Mouse (Mus musculus): Measurements from ENCODE around the gene Bcl9. TPM values are rescaled to one million over a fixed set of nuclear protein-coding genes. Genes with fewer than 3 reads are reported as not detected.

Bcl9 gene
- polyA plus RNA-seq (2015; fragmentation: Nextera tagmentation; extraction: Ambion mirVana), result 29.9 and 31.4 TPM in 2 replicates

DNA sequence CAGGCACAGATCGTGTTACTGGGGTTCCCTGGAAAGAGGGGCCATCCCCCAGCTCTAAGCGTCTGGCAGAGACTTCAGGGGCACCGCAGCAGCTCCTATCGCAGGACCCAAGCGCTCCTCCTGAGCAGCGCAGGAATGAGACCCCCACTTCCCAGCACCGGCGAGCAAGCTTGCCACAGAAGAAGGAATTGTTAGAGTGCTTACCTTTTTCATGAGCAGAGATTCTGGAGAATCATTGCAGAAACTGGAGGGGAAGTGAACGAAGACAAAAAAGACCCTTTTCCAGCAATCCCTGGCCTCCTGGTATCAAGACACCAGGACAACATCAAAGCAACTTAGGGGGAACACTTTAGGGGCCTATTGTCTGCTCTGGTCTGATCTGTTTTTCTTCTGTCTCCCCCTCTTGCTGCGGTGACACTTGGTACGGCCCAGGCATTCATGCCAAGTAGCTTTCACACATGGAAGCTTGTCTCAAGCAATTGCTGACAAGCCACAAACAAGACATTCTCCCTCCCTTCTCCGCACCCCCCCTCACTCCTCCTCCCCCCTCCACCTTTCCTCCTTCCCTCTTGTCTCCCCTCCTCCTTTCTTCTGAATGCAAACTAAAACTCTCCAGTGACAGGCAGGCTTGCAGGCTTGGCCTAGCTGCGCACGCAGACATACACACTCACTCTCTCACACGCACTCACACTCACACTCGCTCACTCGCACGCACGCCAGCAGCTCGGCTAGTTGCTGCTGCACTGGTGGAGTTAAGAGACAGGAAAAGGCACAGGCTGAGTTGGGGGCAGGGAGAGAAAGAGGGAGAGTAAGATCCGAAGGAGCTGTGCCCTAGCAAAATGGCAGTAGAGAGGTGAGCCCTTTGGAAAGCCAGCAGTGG is at the start of gene Bcl9:
Gene Bcl9, minus strand, starts transcription at position 365 of the 880 bp plus-strand sequence.
- H3K27me3 ChIP-seq (ENCODE audit: control insufficient read depth, insufficient read depth, low read length), result no peaks in the 10 kb centered on the region
- H3K4me1 ChIP-seq (ENCODE audit: control insufficient read depth, insufficient read depth, low read length), result peaks cover 23% of the 10 kb centered on the region
- no peaks in the 10 kb centered on the region for H3K36me3 ChIP-seq (ENCODE audit: control insufficient read depth, insufficient read depth)
- H3K9me3 ChIP-seq (replicated peaks; ENCODE audit: control insufficient read depth, low read length), result peaks cover 3% of the 10 kb centered on the region; the same call in 1 of the 2 replicates
- peak within 1 kb of the TSS; percentile 95 for H3K9ac ChIP-seq (ENCODE audit: low read length)
- H3K4me2 ChIP-seq (ENCODE audit: low read depth, low read length), result peak within 1 kb of the TSS; percentile 93
- peak within 1 kb of the TSS; percentile 75 for H3K4me3 ChIP-seq (ENCODE audit: low read length)
- H3K27ac ChIP-seq (ENCODE audit: low read length), result peak within 1 kb of the TSS; percentile 97
- ATAC-seq (replicated peaks; ENCODE audit: extremely low read depth, insufficient read depth, low FRiP score), result peak; percentile 84
- WGBS, result under 1% methylated on average over 21 of the region's 21 CpGs

DNA sequence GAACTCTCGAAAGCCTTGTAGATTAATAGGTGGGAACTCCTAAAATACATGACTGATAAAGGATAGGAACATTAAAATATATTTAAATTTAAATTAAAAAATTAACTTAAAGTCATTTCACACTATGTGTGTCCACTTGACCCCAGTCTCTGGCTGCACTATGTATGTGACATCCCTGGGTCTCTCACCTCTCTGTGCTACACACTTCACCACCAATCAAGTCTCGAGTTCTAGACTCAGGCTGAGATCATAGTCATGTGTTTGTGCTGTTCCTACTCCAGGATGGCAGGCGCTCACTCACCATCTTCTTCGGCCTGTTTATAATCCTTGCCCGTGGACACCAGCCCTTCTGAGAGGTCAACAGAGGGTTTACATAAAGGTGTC is 41.5 kb upstream of the Bcl9 start:
- peaks cover 10% of the 10 kb centered on the region for H3K4me1 ChIP-seq (ENCODE audit: control insufficient read depth, insufficient read depth, low read length)
- ATAC-seq (replicated peaks; ENCODE audit: extremely low read depth, insufficient read depth, low FRiP score), result no peak
- H3K27me3 ChIP-seq (ENCODE audit: control insufficient read depth, insufficient read depth, low read length), result no peaks in the 10 kb centered on the region
- no peaks in the 10 kb centered on the region for H3K36me3 ChIP-seq (ENCODE audit: control insufficient read depth, insufficient read depth)
- no peak overlapping the region for H3K27ac ChIP-seq (ENCODE audit: low read length)
- WGBS, result 61% methylated on average over 5 of the region's 5 CpGs
- H3K9ac ChIP-seq (ENCODE audit: low read length), result no peak overlapping the region
- peaks cover 3% of the 10 kb centered on the region; the same call in 1 of the 2 replicates for H3K9me3 ChIP-seq (replicated peaks; ENCODE audit: control insufficient read depth, low read length)
- H3K4me2 ChIP-seq (ENCODE audit: low read depth, low read length), result no peak overlapping the region
- no peak overlapping the region for H3K4me3 ChIP-seq (ENCODE audit: low read length)

DNA sequence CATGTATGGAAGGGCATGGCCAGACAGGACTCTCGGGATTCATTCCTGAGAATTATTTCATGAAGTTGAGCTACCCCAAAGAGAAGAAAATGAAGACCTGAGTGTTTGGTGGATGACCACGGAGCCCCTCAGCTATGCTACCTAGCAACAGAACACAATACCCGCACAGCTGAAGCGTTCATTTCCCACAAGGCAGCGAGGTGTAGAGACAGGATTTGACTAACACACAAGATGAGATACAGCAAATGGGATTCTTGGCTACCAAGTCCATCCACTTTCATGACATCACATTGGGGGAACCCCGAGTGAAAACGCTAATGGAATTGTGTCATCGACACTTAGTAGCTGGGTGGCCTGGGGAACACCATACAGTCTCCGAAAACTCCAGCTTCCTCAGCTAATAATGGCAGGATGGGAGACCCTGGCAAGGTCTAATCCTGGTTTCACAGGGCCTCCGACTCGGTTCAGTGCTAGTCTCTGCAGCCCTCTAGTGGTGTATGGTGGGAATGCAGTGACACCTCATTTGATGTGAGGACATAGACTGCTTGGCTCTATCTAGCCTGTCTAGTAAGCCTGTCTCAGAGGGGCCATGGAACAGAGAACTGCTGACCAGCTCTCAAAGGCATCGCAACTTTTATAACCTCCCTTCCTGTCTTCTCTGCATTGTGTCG is 40.9 kb upstream of the Bcl9 start:
- Histone ChIP-seq H3K4me2 (ENCODE audit: low read depth, low read length) (no peak overlapping the region), H3K4me3 (ENCODE audit: low read length) (no peak overlapping the region), H3K27ac (ENCODE audit: low read length) (no peak overlapping the region), H3K27me3 (ENCODE audit: control insufficient read depth, insufficient read depth, low read length) (no peaks in the 10 kb centered on the region), H3K9ac (ENCODE audit: low read length) (no peak overlapping the region), H3K4me1 (ENCODE audit: control insufficient read depth, insufficient read depth, low read length) (peaks cover 10% of the 10 kb centered on the region), H3K36me3 (ENCODE audit: control insufficient read depth, insufficient read depth) (no peaks in the 10 kb centered on the region), H3K9me3 (replicated peaks; ENCODE audit: control insufficient read depth, low read length) (no peaks in the 10 kb centered on the region)
- peak; percentile 65 for ATAC-seq (replicated peaks; ENCODE audit: extremely low read depth, insufficient read depth, low FRiP score)
- 30% methylated on average over 13 of the region's 13 CpGs for WGBS

DNA sequence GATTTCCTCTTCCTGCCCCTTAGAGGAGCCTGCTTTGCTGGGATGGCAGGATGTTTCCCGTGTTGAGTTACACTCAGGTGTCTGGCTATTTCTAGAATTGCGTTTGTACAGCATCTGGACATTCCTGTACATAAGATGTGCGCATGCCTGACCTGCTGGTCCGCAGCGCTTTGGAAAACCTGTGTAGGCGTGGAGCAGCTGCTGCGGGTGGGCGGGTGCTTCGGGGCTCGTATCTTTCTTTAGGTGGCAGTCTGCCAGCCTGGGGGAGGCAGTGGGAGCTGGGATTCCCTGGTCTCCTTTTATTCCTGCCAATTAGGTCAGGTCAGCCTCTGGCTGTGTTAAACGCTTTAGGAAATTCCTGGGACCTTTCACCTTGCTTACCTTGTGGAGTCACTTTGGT is 39.6 kb upstream of the Bcl9 start:
- 11% methylated on average over 11 of the region's 11 CpGs for WGBS
- Histone ChIP-seq H3K4me1 (ENCODE audit: control insufficient read depth, insufficient read depth, low read length) (peaks cover 10% of the 10 kb centered on the region), H3K4me2 (ENCODE audit: low read depth, low read length) (peak overlapping the region; percentile 48), H3K4me3 (ENCODE audit: low read length) (peak overlapping the region; percentile 25), H3K27me3 (ENCODE audit: control insufficient read depth, insufficient read depth, low read length) (no peaks in the 10 kb centered on the region), H3K9ac (ENCODE audit: low read length) (no peak overlapping the region; the same call in 1 of the 2 replicates), H3K27ac (ENCODE audit: low read length) (peak overlapping the region; percentile 32; the same call in 1 of the 2 replicates), H3K9me3 (replicated peaks; ENCODE audit: control insufficient read depth, low read length) (no peaks in the 10 kb centered on the region), H3K36me3 (ENCODE audit: control insufficient read depth, insufficient read depth) (no peaks in the 10 kb centered on the region)
- peak; percentile 80 for ATAC-seq (replicated peaks; ENCODE audit: extremely low read depth, insufficient read depth, low FRiP score)

DNA sequence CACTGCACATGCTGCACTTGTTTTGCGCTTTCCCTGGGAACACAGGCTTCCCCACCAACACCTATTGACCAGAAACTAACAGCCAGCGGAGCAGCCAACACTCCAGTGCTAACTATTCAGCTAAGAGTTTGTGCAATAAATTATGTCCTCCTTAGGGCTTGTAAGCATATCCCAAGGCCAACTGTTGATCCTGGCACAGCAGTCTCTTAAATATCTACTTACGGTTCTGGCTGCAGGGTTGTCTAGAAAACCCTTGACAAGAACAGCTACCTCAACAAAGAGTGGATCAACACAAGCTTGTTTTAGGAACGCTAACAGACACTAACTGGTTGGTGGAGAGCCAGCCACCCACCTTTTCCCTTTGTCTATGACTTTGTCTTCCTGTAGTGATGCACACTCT is 38.6 kb upstream of the Bcl9 start:
- H3K27ac ChIP-seq (ENCODE audit: low read length), result no peak overlapping the region
- no peaks in the 10 kb centered on the region for H3K9me3 ChIP-seq (replicated peaks; ENCODE audit: control insufficient read depth, low read length)
- 76% methylated on average over 4 of the region's 4 CpGs for WGBS
- H3K4me2 ChIP-seq (ENCODE audit: low read depth, low read length), result no peak overlapping the region
- H3K36me3 ChIP-seq (ENCODE audit: control insufficient read depth, insufficient read depth), result no peaks in the 10 kb centered on the region
- H3K27me3 ChIP-seq (ENCODE audit: control insufficient read depth, insufficient read depth, low read length), result no peaks in the 10 kb centered on the region
- ATAC-seq (replicated peaks; ENCODE audit: extremely low read depth, insufficient read depth, low FRiP score), result no peak
- no peak overlapping the region for H3K9ac ChIP-seq (ENCODE audit: low read length)
- H3K4me1 ChIP-seq (ENCODE audit: control insufficient read depth, insufficient read depth, low read length), result peaks cover 10% of the 10 kb centered on the region
- no peak overlapping the region for H3K4me3 ChIP-seq (ENCODE audit: low read length)

DNA sequence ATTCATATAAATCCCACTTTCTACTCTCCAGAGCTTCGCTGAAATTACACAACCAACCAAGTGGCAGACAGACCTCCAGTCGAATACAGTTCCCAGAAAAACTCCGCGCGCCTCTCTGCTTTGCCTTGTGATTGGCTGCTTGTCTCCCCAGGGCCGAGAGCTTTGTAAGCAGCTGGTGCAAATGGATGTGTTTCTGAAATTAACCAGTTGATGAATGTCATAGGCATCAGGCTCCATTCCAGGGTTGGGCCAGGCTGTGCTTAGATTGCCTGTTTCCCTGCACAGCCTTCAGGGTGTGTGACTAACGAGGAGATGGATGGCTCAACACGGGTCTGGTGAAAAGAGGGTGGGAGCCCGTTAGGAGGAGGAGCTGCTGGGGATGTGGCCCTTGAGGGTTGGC is 36.9 kb upstream of the Bcl9 start:
- Histone ChIP-seq H3K27me3 (ENCODE audit: control insufficient read depth, insufficient read depth, low read length) (no peaks in the 10 kb centered on the region), H3K4me2 (ENCODE audit: low read depth, low read length) (no peak overlapping the region), H3K9me3 (replicated peaks; ENCODE audit: control insufficient read depth, low read length) (no peaks in the 10 kb centered on the region), H3K9ac (ENCODE audit: low read length) (no peak overlapping the region), H3K4me1 (ENCODE audit: control insufficient read depth, insufficient read depth, low read length) (peaks cover 10% of the 10 kb centered on the region), H3K36me3 (ENCODE audit: control insufficient read depth, insufficient read depth) (no peaks in the 10 kb centered on the region), H3K4me3 (ENCODE audit: low read length) (no peak overlapping the region), H3K27ac (ENCODE audit: low read length) (no peak overlapping the region)
- no peak for ATAC-seq (replicated peaks; ENCODE audit: extremely low read depth, insufficient read depth, low FRiP score)
- 44% methylated on average over 9 of the region's 9 CpGs for WGBS

DNA sequence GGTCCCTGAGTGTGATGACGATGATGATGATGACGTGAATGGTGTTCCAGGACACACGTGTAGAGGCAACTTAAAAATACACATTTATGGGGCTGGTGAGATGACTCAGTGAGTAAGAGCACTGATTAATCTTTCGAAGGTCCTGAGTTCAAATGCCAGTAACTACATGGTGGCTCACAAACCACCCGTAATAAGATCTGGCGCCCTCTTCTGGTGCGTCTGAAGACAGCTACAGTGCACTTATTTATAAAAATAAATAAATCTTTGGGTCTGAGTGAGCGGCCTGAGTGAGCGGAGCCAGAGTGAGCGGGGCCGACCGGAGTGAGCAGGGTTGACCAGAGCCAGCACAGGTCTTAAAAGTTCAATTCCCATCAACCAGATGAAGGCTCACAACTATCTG is 34.5 kb upstream of the Bcl9 start:
- Histone ChIP-seq H3K9ac (ENCODE audit: low read length) (no peak overlapping the region), H3K27ac (ENCODE audit: low read length) (no peak overlapping the region), H3K9me3 (replicated peaks; ENCODE audit: control insufficient read depth, low read length) (no peaks in the 10 kb centered on the region), H3K36me3 (ENCODE audit: control insufficient read depth, insufficient read depth) (no peaks in the 10 kb centered on the region), H3K4me3 (ENCODE audit: low read length) (no peak overlapping the region), H3K4me1 (ENCODE audit: control insufficient read depth, insufficient read depth, low read length) (peaks cover 3% of the 10 kb centered on the region; the same call in 1 of the 2 replicates), H3K27me3 (ENCODE audit: control insufficient read depth, insufficient read depth, low read length) (no peaks in the 10 kb centered on the region), H3K4me2 (ENCODE audit: low read depth, low read length) (no peak overlapping the region)
- 85% methylated on average over 12 of the region's 12 CpGs for WGBS
- ATAC-seq (replicated peaks; ENCODE audit: extremely low read depth, insufficient read depth, low FRiP score), result no peak

DNA sequence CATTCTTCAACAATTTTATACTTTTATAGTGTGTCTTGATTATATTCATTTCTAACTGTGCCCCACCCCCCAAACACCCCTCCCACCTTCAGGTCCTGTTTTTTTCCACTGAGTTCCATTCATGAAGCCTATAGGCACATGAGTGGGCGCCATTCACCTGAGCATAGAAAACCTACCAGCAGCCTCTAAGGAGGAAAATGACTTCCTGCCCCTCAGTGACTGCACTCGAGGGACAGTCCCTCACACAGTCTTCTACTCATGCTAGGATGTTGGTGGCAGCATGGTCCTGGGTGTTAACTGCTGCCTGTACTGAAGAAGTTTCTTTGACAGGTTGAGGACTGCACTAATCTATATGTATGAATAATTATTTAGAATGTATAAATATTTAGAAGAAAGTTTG is 30.1 kb upstream of the Bcl9 start:
- WGBS, result 89% methylated on average over 2 of the region's 2 CpGs
- H3K27ac ChIP-seq (ENCODE audit: low read length), result no peak overlapping the region
- no peak overlapping the region for H3K4me2 ChIP-seq (ENCODE audit: low read depth, low read length)
- no peaks in the 10 kb centered on the region for H3K36me3 ChIP-seq (ENCODE audit: control insufficient read depth, insufficient read depth)
- ATAC-seq (replicated peaks; ENCODE audit: extremely low read depth, insufficient read depth, low FRiP score), result no peak
- no peaks in the 10 kb centered on the region for H3K9me3 ChIP-seq (replicated peaks; ENCODE audit: control insufficient read depth, low read length)
- no peak overlapping the region for H3K4me3 ChIP-seq (ENCODE audit: low read length)
- H3K9ac ChIP-seq (ENCODE audit: low read length), result no peak overlapping the region
- H3K27me3 ChIP-seq (ENCODE audit: control insufficient read depth, insufficient read depth, low read length), result no peaks in the 10 kb centered on the region
- H3K4me1 ChIP-seq (ENCODE audit: control insufficient read depth, insufficient read depth, low read length), result no peaks in the 10 kb centered on the region

DNA sequence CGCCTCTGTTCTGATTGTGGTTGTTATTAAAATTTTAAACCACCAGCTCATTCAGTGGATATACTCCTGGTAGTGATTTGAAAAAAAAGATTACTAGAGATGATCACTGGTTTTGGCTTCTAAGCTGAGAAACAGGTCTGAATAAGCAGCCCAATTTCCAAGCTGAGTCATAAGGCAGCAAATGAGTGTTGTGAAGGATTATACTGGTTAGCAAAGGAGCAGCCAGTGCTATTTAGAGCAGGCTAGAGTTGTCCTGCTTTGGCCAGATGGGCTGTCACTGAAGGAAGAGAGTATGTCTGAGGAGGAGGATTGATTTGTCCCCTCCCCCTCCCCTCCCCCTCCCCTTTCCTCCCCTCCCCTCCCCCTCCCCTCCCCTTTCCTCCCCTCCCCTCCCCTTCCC is 29.6 kb upstream of the Bcl9 start:
- no peak overlapping the region for H3K9ac ChIP-seq (ENCODE audit: low read length)
- no peaks in the 10 kb centered on the region for H3K36me3 ChIP-seq (ENCODE audit: control insufficient read depth, insufficient read depth)
- no peaks in the 10 kb centered on the region for H3K9me3 ChIP-seq (replicated peaks; ENCODE audit: control insufficient read depth, low read length)
- no peak overlapping the region for H3K27ac ChIP-seq (ENCODE audit: low read length)
- no peak overlapping the region for H3K4me2 ChIP-seq (ENCODE audit: low read depth, low read length)
- no peak overlapping the region for H3K4me3 ChIP-seq (ENCODE audit: low read length)
- WGBS, result 92% methylated on average over 1 of the region's 1 CpGs
- no peak for ATAC-seq (replicated peaks; ENCODE audit: extremely low read depth, insufficient read depth, low FRiP score)
- H3K27me3 ChIP-seq (ENCODE audit: control insufficient read depth, insufficient read depth, low read length), result no peaks in the 10 kb centered on the region
- no peaks in the 10 kb centered on the region for H3K4me1 ChIP-seq (ENCODE audit: control insufficient read depth, insufficient read depth, low read length)

Data from heart, embryonic 16.5 days (tissue).